Mouse (Mus musculus): ENCODE data around the gene Klf12. TPM values are rescaled to one million over a fixed set of nuclear protein-coding genes. Genes with fewer than 3 reads are reported as not detected.

Klf12 gene
- polyA plus RNA-seq, 1 experiment from 2014 or later, result 15.4 TPM

DNA sequence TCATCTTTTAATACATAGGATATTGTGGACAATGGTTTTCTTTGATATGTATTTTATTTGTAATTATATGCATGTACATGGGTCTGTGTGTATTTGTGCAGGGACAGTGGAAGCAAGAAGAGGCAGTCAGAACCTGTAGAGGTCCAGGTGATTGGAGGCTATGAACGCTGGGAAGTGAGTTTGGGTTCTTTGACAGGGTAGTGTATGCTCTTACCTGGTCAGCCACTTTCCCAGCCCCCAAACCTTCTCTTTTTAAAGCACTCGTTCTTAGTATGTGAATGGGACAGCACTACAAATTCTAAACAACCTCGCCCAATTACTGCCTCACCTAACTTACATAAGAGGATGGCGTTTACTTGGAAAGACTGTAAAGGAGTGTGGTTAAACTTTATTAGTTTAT, 231.0 kb downstream of the Klf12 start:
- 0 out of 2 replicates have a peak, but pooled peaks cover 4% of the 10 kb centered on the region for H3K36me3 ChIP-seq (ENCODE audit: insufficient read depth)
- no peak overlapping the region for H3K4me2 ChIP-seq
- no peaks in the 10 kb centered on the region for H3K27me3 ChIP-seq (ENCODE audit: insufficient read depth, low read length)
- no peak overlapping the region for H3K4me3 ChIP-seq (ENCODE audit: low read depth, low read length)
- H3K4me1 ChIP-seq (ENCODE audit: insufficient read depth), result no peaks in the 10 kb centered on the region
- no peak for DNase-seq
- WGBS, result 81% methylated on average over 4 of the region's 4 CpGs
- H3K27ac ChIP-seq (ENCODE audit: low read depth), result no peak overlapping the region
- ATAC-seq (ENCODE audit: insufficient read depth), result no peak
- no peaks in the 10 kb centered on the region for H3K9me3 ChIP-seq (ENCODE audit: low read depth, low read length)
- TF ChIP-seq CTCF (IDR thresholded peaks at IDR 0.05; ENCODE audit: low read depth), result no peak
- H3K9ac ChIP-seq, result no peak overlapping the region

DNA sequence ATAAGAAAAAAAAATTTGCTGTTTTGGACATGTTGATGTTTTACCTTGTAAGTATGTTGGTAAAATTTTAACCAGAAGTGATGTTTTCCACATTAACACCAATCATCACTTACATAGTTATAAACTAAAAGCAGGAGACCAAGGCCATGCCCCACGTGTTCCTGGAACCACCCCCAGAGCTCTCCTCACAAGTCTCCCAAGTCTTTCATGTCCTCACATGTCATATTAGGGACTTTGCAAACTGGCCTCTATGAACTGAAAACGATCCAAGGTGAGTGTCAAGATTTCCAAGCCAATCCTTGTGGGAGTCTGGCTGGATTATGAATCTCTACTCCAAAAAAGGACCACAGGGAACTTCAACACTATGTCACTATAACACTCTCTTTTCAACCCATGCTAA, 231.6 kb downstream of the Klf12 start:
- no peaks in the 10 kb centered on the region for H3K4me1 ChIP-seq (ENCODE audit: insufficient read depth)
- ATAC-seq (ENCODE audit: insufficient read depth) (no peak), DNase-seq (no peak)
- H3K4me2 ChIP-seq, result no peak overlapping the region
- 0 out of 2 replicates have a peak, but pooled peaks cover 4% of the 10 kb centered on the region for H3K36me3 ChIP-seq (ENCODE audit: insufficient read depth)
- H3K27me3 ChIP-seq (ENCODE audit: insufficient read depth, low read length), result no peaks in the 10 kb centered on the region
- TF ChIP-seq CTCF (IDR thresholded peaks at IDR 0.05; ENCODE audit: low read depth), result no peak
- H3K9ac ChIP-seq, result no peak overlapping the region
- H3K4me3 ChIP-seq (ENCODE audit: low read depth, low read length), result no peak overlapping the region
- no peak overlapping the region for H3K27ac ChIP-seq (ENCODE audit: low read depth)
- H3K9me3 ChIP-seq (ENCODE audit: low read depth, low read length), result no peaks in the 10 kb centered on the region
- WGBS, result 71% methylated on average over 2 of the region's 2 CpGs

DNA sequence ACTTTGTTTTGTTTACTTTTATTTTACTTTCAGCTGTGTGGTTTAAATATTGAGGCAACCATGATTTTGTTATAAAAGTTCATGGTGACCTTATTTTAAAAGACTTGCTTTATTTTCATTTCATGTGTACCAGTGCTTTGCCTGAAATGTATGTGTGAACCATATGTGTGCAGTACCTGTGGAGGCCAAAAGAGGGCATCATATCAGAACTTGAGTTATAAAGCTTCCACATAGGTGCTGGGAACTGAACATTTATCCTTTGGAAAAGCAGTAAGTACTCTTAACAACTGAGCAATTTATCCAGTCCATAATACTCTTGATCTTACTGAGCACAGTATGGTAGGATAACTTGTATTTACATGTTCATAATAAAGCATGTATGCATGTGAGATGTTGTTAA, 239.0 kb downstream of the Klf12 start:
- Histone ChIP-seq H3K9ac (no peak overlapping the region), H3K4me2 (no peak overlapping the region), H3K4me1 (ENCODE audit: insufficient read depth) (no peaks in the 10 kb centered on the region), H3K36me3 (ENCODE audit: insufficient read depth) (no peaks in the 10 kb centered on the region), H3K4me3 (ENCODE audit: low read depth, low read length) (no peak overlapping the region), H3K27me3 (ENCODE audit: insufficient read depth, low read length) (no peaks in the 10 kb centered on the region), H3K27ac (ENCODE audit: low read depth) (no peak overlapping the region), H3K9me3 (ENCODE audit: low read depth, low read length) (no peaks in the 10 kb centered on the region)
- ATAC-seq (ENCODE audit: insufficient read depth) (no peak), DNase-seq (no peak)
- TF ChIP-seq CTCF (IDR thresholded peaks at IDR 0.05; ENCODE audit: low read depth), result peak; percentile 22; the same call in 1 of the 2 replicates

DNA sequence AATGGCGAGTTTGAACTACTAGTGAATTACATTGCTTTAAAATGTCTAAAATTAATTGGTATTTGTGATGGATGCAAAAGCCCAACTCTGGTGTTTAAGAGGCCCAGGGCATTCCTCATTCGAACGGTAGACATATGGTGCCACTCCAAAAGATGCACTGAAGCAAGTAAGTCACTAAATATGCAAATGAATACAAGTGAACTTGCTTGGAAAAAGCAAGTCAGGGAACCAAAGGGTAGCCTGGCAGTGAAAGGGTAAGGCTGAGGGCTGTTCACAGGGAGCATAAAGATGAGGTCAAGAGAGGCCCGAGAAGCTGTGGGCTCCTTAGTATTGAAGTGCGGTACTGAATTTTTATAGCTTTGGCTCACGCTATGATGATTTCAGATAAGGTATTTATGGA, 242.7 kb downstream of the Klf12 start:
- ATAC-seq (ENCODE audit: insufficient read depth) (no peak), DNase-seq (no peak)
- no peaks in the 10 kb centered on the region for H3K4me1 ChIP-seq (ENCODE audit: insufficient read depth)
- H3K27me3 ChIP-seq (ENCODE audit: insufficient read depth, low read length), result no peaks in the 10 kb centered on the region
- H3K9me3 ChIP-seq (ENCODE audit: low read depth, low read length), result no peaks in the 10 kb centered on the region
- WGBS, result 73% methylated on average over 6 of the region's 6 CpGs
- no peak for TF ChIP-seq CTCF (IDR thresholded peaks at IDR 0.05; ENCODE audit: low read depth)
- no peak overlapping the region for H3K27ac ChIP-seq (ENCODE audit: low read depth)
- H3K4me2 ChIP-seq, result no peak overlapping the region
- no peak overlapping the region for H3K9ac ChIP-seq
- H3K4me3 ChIP-seq (ENCODE audit: low read depth, low read length), result no peak overlapping the region
- no peaks in the 10 kb centered on the region for H3K36me3 ChIP-seq (ENCODE audit: insufficient read depth)

DNA sequence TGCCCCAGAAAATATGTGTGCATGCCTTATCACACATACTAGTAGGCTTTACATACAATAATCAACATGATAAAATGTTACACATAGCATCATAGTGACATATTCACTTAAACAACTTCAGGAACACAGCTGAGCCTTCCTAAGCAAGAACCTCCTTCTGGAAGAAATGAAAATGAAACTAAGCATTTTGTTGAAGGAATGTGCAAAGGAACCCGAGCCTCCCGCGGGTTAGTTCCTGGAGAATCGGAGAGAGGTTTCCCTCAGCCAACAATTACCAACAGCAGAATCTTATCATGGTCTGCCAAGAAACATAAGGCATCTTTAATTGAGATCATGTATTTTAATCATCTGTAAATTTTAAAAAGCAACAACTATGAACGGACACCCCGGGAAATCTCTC, 257.8 kb downstream of the Klf12 start:
- Histone ChIP-seq H3K4me2 (no peak overlapping the region), H3K4me1 (ENCODE audit: insufficient read depth) (no peaks in the 10 kb centered on the region), H3K27me3 (ENCODE audit: insufficient read depth, low read length) (no peaks in the 10 kb centered on the region), H3K36me3 (ENCODE audit: insufficient read depth) (peaks cover 7% of the 10 kb centered on the region), H3K9me3 (ENCODE audit: low read depth, low read length) (no peaks in the 10 kb centered on the region), H3K4me3 (ENCODE audit: low read depth, low read length) (no peak overlapping the region), H3K27ac (ENCODE audit: low read depth) (no peak overlapping the region), H3K9ac (no peak overlapping the region)
- DNase-seq, result no peak
- 72% methylated on average over 6 of the region's 6 CpGs for WGBS
- ATAC-seq (ENCODE audit: insufficient read depth), result no peak
- TF ChIP-seq CTCF (IDR thresholded peaks at IDR 0.05; ENCODE audit: low read depth), result no peak

DNA sequence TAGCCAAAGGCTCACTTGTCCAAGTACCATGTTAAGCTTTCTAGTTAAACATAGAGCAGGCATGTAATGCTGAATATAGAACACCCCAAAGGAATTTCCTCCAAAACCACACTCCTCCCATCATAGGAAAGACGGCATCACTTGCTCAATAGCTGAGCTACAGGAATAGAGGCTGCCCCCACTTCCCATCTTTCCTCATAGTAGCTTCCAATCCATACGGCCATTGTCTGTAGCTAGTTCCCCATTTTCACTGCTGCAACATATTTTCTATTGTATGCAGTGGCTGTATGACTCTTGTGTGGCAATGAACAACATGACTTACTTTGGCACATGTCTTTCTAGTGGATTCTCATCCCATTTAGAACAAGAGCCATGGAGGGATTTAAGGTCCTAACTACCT, 267.3 kb downstream of the Klf12 start:
- no peak overlapping the region for H3K9ac ChIP-seq
- H3K36me3 ChIP-seq (ENCODE audit: insufficient read depth), result peaks cover 6% of the 10 kb centered on the region
- 82% methylated on average over 2 of the region's 2 CpGs for WGBS
- no peaks in the 10 kb centered on the region for H3K4me1 ChIP-seq (ENCODE audit: insufficient read depth)
- no peak overlapping the region for H3K4me3 ChIP-seq (ENCODE audit: low read depth, low read length)
- ATAC-seq (ENCODE audit: insufficient read depth) (no peak), DNase-seq (no peak)
- no peak overlapping the region for H3K27ac ChIP-seq (ENCODE audit: low read depth)
- TF ChIP-seq CTCF (IDR thresholded peaks at IDR 0.05; ENCODE audit: low read depth), result no peak
- H3K9me3 ChIP-seq (ENCODE audit: low read depth, low read length), result no peaks in the 10 kb centered on the region
- no peak overlapping the region for H3K4me2 ChIP-seq
- H3K27me3 ChIP-seq (ENCODE audit: insufficient read depth, low read length), result no peaks in the 10 kb centered on the region

DNA sequence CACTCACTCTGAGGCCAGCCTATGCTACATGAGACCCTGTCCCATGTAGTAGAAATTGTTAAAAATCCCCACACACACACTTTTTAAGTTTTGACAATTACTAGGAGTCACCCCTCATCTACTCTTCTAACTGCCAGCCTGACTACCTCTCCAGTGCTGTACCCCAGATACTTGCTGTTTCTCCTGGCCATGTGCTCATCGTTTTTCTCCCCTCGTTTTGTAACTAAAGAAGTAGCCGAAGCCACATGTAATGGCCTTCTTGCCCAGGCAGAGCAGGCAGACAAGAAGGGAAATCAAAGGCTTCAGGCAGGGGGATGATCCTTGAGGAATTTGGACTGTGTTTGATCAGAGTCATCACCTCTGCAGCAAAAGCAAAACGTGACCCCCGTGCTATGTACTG, 274.0 kb downstream of the Klf12 start:
- no peak for TF ChIP-seq CTCF (IDR thresholded peaks at IDR 0.05; ENCODE audit: low read depth)
- no peaks in the 10 kb centered on the region for H3K9me3 ChIP-seq (ENCODE audit: low read depth, low read length)
- no peaks in the 10 kb centered on the region for H3K27me3 ChIP-seq (ENCODE audit: insufficient read depth, low read length)
- H3K4me2 ChIP-seq, result no peak overlapping the region
- DNase-seq (no peak), ATAC-seq (ENCODE audit: insufficient read depth) (no peak)
- no peaks in the 10 kb centered on the region for H3K4me1 ChIP-seq (ENCODE audit: insufficient read depth)
- 49% methylated on average over 5 of the region's 5 CpGs for WGBS
- no peak overlapping the region for H3K9ac ChIP-seq
- no peaks in the 10 kb centered on the region for H3K36me3 ChIP-seq (ENCODE audit: insufficient read depth)
- no peak overlapping the region for H3K4me3 ChIP-seq (ENCODE audit: low read depth, low read length)
- no peak overlapping the region for H3K27ac ChIP-seq (ENCODE audit: low read depth)

DNA sequence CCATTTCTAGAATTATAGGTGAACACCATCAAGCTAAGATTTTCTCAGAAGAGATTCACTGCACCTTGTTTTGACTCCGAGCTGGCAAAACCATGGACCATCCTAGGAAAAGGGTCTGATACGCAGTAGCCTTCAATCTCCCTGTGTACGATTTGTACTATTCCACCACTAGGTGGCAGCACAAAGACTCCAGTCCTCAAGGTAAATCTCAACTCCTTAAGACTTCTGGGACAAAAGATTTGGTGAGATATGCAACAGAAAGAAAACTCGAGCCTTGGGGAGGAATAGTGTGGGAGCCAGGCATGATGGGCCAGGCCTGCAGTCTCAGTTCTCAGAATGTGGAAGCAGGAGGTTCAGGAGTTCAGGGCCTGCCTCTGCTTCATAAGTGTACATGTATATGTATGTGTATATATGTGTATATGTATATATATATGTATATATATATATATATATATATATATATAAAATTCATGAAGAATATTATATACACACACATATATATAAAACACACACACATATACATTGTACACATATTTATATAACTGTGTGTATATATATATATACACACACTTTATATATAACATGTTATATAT, 274.6 kb downstream of the Klf12 start:
- WGBS, result 52% methylated on average over 4 of the region's 4 CpGs
- Histone ChIP-seq H3K27ac (ENCODE audit: low read depth) (no peak overlapping the region), H3K4me2 (no peak overlapping the region), H3K9ac (no peak overlapping the region), H3K36me3 (ENCODE audit: insufficient read depth) (no peaks in the 10 kb centered on the region), H3K27me3 (ENCODE audit: insufficient read depth, low read length) (no peaks in the 10 kb centered on the region), H3K4me1 (ENCODE audit: insufficient read depth) (no peaks in the 10 kb centered on the region), H3K9me3 (ENCODE audit: low read depth, low read length) (no peaks in the 10 kb centered on the region), H3K4me3 (ENCODE audit: low read depth, low read length) (no peak overlapping the region)
- DNase-seq, result peak; percentile 79
- peak; percentile 73 for TF ChIP-seq CTCF (IDR thresholded peaks at IDR 0.05; ENCODE audit: low read depth)
- no peak for ATAC-seq (ENCODE audit: insufficient read depth)
